Mouse (Mus musculus) ES-Bruce4 (cell line): Measurements from ENCODE around the gene Sec24c.

Source experiments
- EP300 ChIP-seq: IDR thresholded peaks from 2 replicates; pipeline ENCODE4 v1.6.1; 2011; ENCODE audit warnings: low read depth, low read length; ENCODE audit not compliant: insufficient read depth
- POLR2A ChIP-seq: IDR thresholded peaks from one replicate; pipeline ENCODE4 v1.8.1; 2011; ENCODE audit warnings: low read length; ENCODE audit not compliant: insufficient read depth

- TF ChIP-seq POLR2A, result no peak
- no peak for TF ChIP-seq EP300
Observed at GRCm38 (mm10) chr14:20743614-20744013, 69.5 kb downstream of the Sec24c start.
